Mouse (Mus musculus): Measurements from ENCODE around the gene Fam129b.

The Fam129b gene

DNA sequence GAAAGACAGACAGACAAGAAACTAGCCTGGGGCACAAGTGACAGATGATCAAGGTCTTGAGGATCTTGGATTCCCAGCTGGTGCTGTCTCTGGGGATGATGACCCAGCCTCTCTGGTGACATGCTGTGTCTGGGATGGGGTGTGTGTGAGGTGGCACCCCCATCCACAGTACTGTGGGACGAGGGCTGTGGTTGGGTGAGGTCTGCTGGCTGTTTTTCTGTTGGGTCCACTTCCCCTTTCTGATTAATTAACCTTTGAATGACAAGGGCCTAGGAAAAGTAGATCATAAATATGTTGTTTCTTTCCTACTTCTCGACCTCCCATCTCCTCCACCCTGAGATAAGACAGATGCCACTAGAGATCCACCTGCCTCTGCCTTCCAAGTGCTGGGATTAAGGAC, 18.2 kb downstream of the Fam129b start:
- DNase-seq: no peak

DNA sequence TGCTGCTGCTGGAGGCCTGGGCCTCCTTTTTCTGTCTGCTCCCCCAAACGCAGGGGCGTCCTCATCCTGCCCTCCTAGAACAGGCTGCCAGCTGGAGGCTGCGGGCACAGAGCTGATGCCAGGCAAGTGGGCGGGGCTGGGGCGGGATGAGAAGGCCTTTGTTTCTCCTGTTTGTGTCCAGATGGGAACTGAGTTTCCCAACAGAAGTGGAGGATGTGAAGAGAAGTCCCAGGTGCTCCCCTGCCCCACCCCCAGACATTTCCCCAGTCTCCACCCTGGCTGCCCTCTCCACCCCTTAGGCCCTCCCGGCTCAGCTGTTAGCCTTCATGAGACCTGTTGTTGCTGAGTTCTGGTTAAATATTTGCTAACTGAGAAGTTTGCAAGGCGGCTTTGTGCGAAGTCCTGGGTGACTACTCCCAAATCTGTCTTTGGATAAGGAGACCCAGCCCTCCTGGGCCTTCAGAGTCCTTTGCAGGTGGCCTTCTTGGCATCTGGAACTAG, 19.7 kb downstream of the Fam129b start:
- DNase-seq: peak; percentile 67 to 82

DNA sequence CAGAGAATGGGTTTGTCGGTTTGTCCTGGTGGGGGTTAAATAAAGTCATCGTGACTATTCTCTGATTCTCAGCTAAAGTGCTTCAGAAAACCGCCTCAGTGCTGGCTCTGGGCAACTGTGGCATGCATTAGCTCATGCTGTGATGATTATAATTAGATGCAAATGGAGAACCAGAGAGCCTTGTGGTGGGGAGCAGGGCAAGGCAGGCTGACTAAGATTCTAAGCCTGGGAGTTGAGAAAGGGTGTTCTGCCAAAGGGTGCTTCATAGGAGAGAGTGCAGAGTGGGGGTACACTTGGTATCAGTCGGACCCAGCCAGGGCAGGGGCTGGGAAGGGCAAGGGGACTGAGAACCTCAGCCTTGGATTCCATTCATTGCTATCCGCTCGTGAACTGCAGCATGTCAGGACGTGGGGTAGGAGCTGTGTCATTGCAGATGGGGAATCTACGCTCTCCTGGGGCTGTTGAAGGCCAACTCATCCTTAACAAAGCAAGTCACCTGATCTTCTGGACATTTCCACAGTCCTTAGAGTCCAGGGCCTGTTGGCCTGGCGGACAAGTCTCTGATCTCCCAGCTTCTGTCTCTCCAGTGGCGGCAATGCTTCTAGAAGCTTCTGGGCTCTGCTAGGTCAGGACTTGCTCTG, 20.7 kb downstream of the Fam129b start:
- DNase-seq: no peak

GRCm38 (mm10) chr2:32898983-32899382, 23.1 kb downstream of the Fam129b start:
- peak; percentile 81 to 90 for DNase-seq

- DNase-seq: no peak
These were observed 26.2 kb downstream of the Fam129b start for GRCm38 (mm10) chr2:32902126-32902525.

GRCm38 (mm10) chr2:32903470-32903869, 27.6 kb downstream of the Fam129b start:
- DNase-seq: no peak

- peak in 1 of 2 experiments; percentile 66 for DNase-seq
These were observed 28.7 kb downstream of the Fam129b start for GRCm38 (mm10) chr2:32904637-32905036.

- peak in 1 of 2 experiments; percentile 61 for DNase-seq
These were observed 29.4 kb downstream of the Fam129b start for GRCm38 (mm10) chr2:32905297-32905696.

- DNase-seq: no peak
These were observed 31.5 kb downstream of the Fam129b start for GRCm38 (mm10) chr2:32907442-32907841.

GRCm38 (mm10) chr2:32908272-32908671, 32.4 kb downstream of the Fam129b start:
- DNase-seq: peak; percentile 76 to 83

DNA sequence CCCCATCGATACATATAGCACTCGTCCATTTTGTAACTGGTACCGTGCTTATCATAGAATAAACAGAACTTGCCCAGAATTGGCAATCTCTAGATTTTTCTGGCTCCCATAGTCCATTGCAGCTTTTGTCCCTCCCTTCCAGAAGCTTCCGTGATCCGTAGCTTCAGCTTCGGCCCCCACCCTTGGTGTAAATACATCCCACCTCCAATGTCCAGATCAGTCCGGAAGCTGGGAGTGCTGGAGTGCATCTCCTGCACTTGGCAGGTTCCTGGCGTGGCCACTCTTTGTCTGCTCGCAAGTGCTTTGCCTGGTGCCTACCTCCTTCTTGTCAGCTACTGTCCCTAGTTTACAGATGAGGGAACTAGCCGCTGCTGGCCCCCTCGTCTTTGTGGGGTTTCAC, 32.9 kb downstream of the Fam129b start:
- DNase-seq: peak in 1 of 2 experiments; percentile 62

- DNase-seq: no peak
These were observed 35.8 kb downstream of the Fam129b start for GRCm38 (mm10) chr2:32911639-32912182.

- DNase-seq: peak; percentile 81
These were observed 36.4 kb downstream of the Fam129b start for GRCm38 (mm10) chr2:32912210-32912804.

DNA sequence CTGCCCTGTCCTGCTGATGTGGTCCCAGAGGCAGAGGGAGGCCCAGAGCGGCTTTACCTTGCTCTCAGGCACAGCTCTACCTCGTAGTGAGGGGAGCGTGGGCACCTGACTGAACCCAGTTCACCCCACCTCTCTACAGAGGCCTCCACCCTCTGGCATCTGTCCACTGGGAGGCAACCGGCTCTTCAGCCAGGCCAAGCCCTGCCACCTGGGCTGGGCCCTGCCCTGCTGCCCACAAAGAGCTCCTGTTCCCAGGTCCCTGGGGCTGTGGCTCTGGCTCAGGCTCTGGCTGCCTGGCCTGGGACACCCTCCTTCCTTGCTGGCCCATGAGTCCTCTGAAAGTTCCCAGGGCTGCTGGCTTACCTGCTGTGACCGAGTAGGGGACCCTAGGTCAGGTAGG, 38.4 kb downstream of the Fam129b start:
- peak; percentile 90 to 93 for DNase-seq

- DNase-seq: peak; percentile 82 to 88
These were observed 39.0 kb downstream of the Fam129b start for GRCm38 (mm10) chr2:32914896-32915295.

DNA sequence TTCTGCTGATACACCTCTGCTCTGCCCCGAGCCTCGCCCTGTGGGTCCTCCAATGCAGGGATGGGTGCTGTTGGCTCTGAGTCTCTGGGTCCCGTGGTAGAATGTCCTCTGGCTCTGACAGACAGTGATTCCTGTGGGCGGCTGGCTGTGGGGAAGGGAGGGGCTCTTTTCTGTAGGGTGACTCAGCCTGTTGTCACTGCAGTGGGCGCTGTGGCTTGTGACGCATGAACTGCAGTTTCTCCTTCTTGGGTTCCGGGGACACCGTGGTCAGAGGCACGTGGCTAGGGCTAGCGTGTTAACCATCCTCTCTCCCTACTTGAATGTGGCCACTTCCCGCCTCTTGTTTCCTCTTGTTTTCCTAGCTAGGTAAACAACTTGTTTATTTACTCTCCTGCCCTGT, 41.6 kb downstream of the Fam129b start:
- DNase-seq: peak; percentile 84 to 86

GRCm38 (mm10) chr2:32918391-32918790, 42.5 kb downstream of the Fam129b start:
- no peak for DNase-seq

DNA sequence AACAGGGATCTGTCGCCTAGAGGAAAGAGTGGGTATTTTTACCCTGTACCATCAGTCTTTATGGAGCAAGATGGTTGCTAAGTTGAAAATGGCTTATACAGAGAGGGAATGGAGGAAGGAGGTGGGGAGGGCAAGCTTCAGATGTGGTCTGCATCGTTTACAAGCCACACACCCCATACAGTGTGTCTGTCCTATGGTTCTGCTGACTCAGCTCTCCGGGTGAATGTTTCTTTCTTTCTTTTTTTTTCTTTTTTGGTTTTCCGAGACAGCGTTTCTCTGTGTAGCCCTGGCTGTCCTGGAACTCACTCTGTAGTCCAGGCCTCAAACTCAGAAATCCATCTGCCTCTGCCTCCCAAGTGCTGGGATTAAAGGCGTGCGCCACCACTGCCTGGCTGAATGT, 45.3 kb downstream of the Fam129b start:
- DNase-seq: no peak

DNA sequence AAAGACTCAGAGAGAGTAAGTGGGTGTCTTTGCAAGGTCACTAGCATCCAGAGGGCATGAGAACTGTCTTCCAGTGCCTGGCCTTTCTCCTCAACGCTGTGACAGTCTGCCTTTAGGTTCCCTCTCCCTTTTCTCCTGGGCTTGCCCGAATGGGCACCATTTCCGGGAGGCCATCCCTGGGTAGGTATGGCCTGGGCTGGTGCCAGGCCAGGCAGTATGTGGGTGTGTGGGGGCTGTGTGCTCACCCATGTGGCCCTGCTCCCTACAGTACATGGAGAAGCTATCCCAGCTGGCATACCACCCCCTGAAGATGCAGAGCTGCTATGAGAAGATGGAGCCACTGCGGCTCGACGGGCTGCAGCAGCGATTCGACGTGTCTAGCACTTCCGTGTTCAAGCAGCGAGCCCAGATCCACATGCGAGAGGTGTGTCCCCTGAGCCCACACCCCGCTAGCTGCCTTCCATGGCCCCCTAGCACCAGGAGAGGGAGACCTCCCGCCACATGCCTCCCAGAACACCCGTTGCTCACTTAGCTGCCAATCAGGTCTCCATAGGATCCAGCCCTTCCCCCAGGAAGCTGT, 46.0 kb downstream of the Fam129b start:
- no peak for DNase-seq

GRCm38 (mm10) chr2:32922564-32922963, 46.6 kb downstream of the Fam129b start:
- no peak for DNase-seq

GRCm38 (mm10) chr2:32923551-32924250, 47.8 kb downstream of the Fam129b start:
- DNase-seq: no peak

DNA sequence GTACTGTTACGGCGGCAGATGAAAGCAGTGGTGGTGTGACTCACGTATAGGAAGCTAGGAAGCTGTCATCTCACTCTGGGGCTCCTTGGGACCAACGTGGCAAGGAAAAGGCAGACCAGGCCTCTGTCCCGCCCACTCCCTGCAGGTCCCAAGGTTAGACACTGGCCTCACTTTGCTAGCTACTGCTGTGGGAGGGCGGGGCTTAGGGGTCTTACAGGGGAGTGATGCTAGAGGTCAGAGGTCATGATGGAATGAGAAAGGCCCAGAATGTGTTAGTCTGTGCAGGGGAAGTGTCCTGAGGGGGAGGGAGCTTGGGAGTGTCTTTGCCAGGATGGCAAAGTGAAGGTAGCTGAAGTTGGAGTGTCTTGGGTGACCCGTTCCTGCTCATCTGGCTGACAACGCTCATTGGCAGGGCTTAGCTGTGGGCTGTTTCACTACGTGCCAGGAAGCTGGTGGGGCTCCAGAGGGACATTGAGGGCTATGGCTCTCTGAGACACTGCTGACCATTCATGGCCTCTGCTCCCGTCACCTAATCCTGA, 48.5 kb downstream of the Fam129b start:
- no peak for DNase-seq
